Mouse (Mus musculus): ENCODE data around the gene Ahdc1.

DNA sequence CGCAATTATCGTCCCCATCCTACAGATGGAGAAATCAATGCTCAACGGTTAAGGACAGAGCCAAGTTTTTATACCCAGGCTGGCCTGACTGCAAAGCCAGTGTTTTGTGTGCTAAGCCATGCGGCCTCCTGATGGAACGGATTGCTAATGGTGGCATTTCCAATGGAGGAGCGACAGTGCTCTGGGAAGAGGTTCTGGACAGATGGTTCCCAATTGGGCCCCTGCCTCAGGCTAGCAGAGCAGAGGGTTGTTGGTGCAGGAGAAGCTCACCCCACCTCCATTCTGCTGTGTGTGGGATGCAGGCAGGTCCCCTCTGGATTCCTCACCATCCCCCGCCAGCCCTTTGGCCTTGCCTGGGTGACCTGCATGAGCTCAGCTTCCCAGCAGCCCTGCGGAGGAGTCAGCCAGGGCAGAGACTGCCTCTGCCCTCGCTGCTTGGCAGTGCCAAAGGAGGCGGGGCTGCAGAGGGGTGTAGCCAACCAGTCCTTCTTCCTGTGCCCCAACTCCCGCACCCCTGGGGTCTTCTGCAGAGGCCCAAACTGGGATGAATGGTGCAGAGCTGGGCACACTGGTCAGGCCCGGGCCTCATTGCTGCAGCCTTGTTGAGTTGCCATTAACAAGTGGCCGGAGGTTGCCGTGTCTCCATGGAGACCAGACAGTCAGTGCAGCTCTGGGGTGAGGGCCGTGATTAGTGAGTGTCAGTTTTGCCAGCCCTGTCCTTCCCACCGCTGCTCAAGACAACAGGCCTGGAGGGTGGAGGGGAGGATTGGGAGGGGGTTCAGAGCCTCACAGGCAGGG is 84.1 kb downstream of the Ahdc1 start:
- TF ChIP-seq GABPA (IDR thresholded peaks at IDR 0.05; ENCODE audit: insufficient replicate concordance, low read depth, low read length): no peak
- no peak for TF ChIP-seq NRF1 (IDR thresholded peaks at IDR 0.05; ENCODE audit: low read depth, low read length)
- TF ChIP-seq MAFK (IDR thresholded peaks at IDR 0.05; ENCODE audit: insufficient replicate concordance, low read length): no peak
- no peak for TF ChIP-seq POLR2A (IDR thresholded peaks at IDR 0.05; ENCODE audit: low read depth, low read length)
- no peak for TF ChIP-seq CTCF (conservative IDR thresholded peaks at IDR 0.05 in 1 of 2, IDR thresholded peaks at IDR 0.05 in 1 of 2; ENCODE audit: low read depth in 2 of 2, low read length in 2 of 2)
- no peak for TF ChIP-seq HCFC1 (IDR thresholded peaks at IDR 0.05; ENCODE audit: low read depth, low read length)
- TF ChIP-seq TCF12 (IDR thresholded peaks at IDR 0.05; ENCODE audit: low read depth, low read length): no peak
- TF ChIP-seq MAX (IDR thresholded peaks at IDR 0.05; ENCODE audit: low read length): no peak
- TF ChIP-seq E2F4 (IDR thresholded peaks at IDR 0.05; ENCODE audit: insufficient replicate concordance, low read depth, low read length): no peak
- TF ChIP-seq USF1 (IDR thresholded peaks at IDR 0.05; ENCODE audit: low read depth, low read length): no peak
- TF ChIP-seq RAD21 (IDR thresholded peaks at IDR 0.05; ENCODE audit: low read depth, low read length): no peak
